Mouse (Mus musculus) midbrain, embryonic 16.5 days (tissue): Measurements from ENCODE around the gene Reg3g. TPM values are rescaled to one million over a fixed set of nuclear protein-coding genes. Genes with fewer than 3 reads are reported as not detected.

Experiments used
- ATAC-seq: fragments of 200-750 bp; cut with Nextera tagmentation; 2 replicates; pipeline ENCODE4 v1.8.0; 2017; ENCODE audit warnings: moderate TSS enrichment
- H3K27ac ChIP-seq: fragments of 300-500 bp; sonication (generic); 2 replicates; pipeline ENCODE4 v1.5.1; 2014; ENCODE audit warnings: mild to moderate bottlenecking, low read length, mixed read lengths
- H3K27me3 ChIP-seq: fragments of 300-500 bp; sonication (generic); 2 replicates; pipeline ENCODE4 v1.6.1; 2014; ENCODE audit warnings: low read depth, low read length, mixed read lengths; ENCODE audit not compliant: control insufficient read depth, insufficient read depth
- H3K36me3 ChIP-seq: fragments of 300-500 bp; sonication (generic); 2 replicates; pipeline ENCODE4 v1.6.1; 2014; ENCODE audit warnings: mild to moderate bottlenecking, low read length, moderate library complexity, mixed read lengths; ENCODE audit not compliant: control insufficient read depth, insufficient read depth
- H3K4me1 ChIP-seq: fragments of 300-500 bp; sonication (generic); 2 replicates; pipeline ENCODE4 v1.6.1; 2014; ENCODE audit warnings: mild to moderate bottlenecking, low read length, mixed read lengths; ENCODE audit not compliant: control insufficient read depth, insufficient read depth
- H3K4me2 ChIP-seq: fragments of 300-500 bp; sonication (generic); 2 replicates; pipeline ENCODE4 v1.6.1; 2014; ENCODE audit warnings: mild to moderate bottlenecking, low read length, mixed read lengths
- H3K4me3 ChIP-seq: fragments of 300-500 bp; sonication (generic); 2 replicates; pipeline ENCODE4 v1.5.1; 2014; ENCODE audit warnings: low read depth, mild to moderate bottlenecking, low read length, moderate library complexity, mixed read lengths
- H3K9ac ChIP-seq: fragments of 300-500 bp; sonication (generic); 2 replicates; pipeline ENCODE4 v1.6.1; 2014; ENCODE audit warnings: low read depth, low read length, mixed read lengths
- H3K9me3 ChIP-seq: fragments of 300-500 bp; sonication (generic); replicated peaks from 2 replicates; pipeline ENCODE4 v1.6.1; 2014; ENCODE audit warnings: mild to moderate bottlenecking, low read length, mixed read lengths; ENCODE audit not compliant: control insufficient read depth, poor library complexity, severe bottlenecking
- WGBS: fragments of 180-500 bp; shearing (Covaris S2); extraction: QIAGEN DNeasy Blood & Tissue Kit; methylation state at CpG from one replicate; pipeline ENCODE4 v1.1.7; 2014; 5-methylcytosine and 5-hydroxymethylcytosine counted together
- polyA plus RNA-seq: library from polyadenylated mRNA; unstranded; fragments of >200 nt; fragmentation: Nextera tagmentation; extraction: Ambion mirVana; gene quantifications from 2 replicates; pipeline ENCODE4 v1.2.1, GENCODE M21; 2015

Reg3g gene
- not detected in 2 replicates for polyA plus RNA-seq

- no peaks in the 10 kb centered on the region for H3K4me1 ChIP-seq
- no peaks in the 10 kb centered on the region for H3K27me3 ChIP-seq
- ATAC-seq = no peak
- no peaks in the 10 kb centered on the region for H3K36me3 ChIP-seq
- no peak within 1 kb of the TSS for H3K27ac ChIP-seq
- H3K9me3 ChIP-seq = no peaks in the 10 kb centered on the region
- no peak within 1 kb of the TSS for H3K4me2 ChIP-seq
- no peak within 1 kb of the TSS for H3K4me3 ChIP-seq
- WGBS = 98% methylated on average over 2 of the region's 2 CpGs
- no peak within 1 kb of the TSS for H3K9ac ChIP-seq
These were observed at the start of gene Reg3g for GRCm38 (mm10) chr6:78468772-78469171. Gene Reg3g (minus strand): TSS chr6:78468872.

- 68% methylated on average over 3 of the region's 3 CpGs for WGBS
- Histone ChIP-seq H3K36me3 (no peaks in the 10 kb centered on the region), H3K9ac (no peak overlapping the region), H3K27ac (no peak overlapping the region), H3K4me3 (no peak overlapping the region), H3K27me3 (no peaks in the 10 kb centered on the region), H3K4me1 (no peaks in the 10 kb centered on the region), H3K9me3 (no peaks in the 10 kb centered on the region), H3K4me2 (no peak overlapping the region)
- no peak for ATAC-seq
These were observed 47.2 kb upstream of the Reg3g start for GRCm38 (mm10) chr6:78515777-78516446.

- ATAC-seq = peak; percentile 67; the same call in 1 of the 2 replicates
- Histone ChIP-seq H3K9ac (no peak overlapping the region), H3K4me1 (no peaks in the 10 kb centered on the region), H3K36me3 (no peaks in the 10 kb centered on the region), H3K4me3 (no peak overlapping the region), H3K4me2 (no peak overlapping the region), H3K9me3 (no peaks in the 10 kb centered on the region), H3K27me3 (no peaks in the 10 kb centered on the region), H3K27ac (no peak overlapping the region)
- WGBS = 10% methylated on average over 3 of the region's 3 CpGs
These were observed 44.2 kb upstream of the Reg3g start for GRCm38 (mm10) chr6:78512833-78513232.

- H3K9ac ChIP-seq = no peak overlapping the region
- H3K27me3 ChIP-seq = no peaks in the 10 kb centered on the region
- 56% methylated on average over 3 of the region's 3 CpGs for WGBS
- ATAC-seq = no peak
- H3K36me3 ChIP-seq = no peaks in the 10 kb centered on the region
- H3K4me3 ChIP-seq = no peak overlapping the region
- H3K4me1 ChIP-seq = no peaks in the 10 kb centered on the region
- H3K4me2 ChIP-seq = no peak overlapping the region
- H3K9me3 ChIP-seq = no peaks in the 10 kb centered on the region
- H3K27ac ChIP-seq = no peak overlapping the region
These were observed 41.7 kb upstream of the Reg3g start for GRCm38 (mm10) chr6:78510173-78510900.

GRCm38 (mm10) chr6:78505745-78506144 is 37.1 kb upstream of the Reg3g start:
- H3K9ac ChIP-seq = no peak overlapping the region
- H3K4me1 ChIP-seq = no peaks in the 10 kb centered on the region
- 67% methylated on average over 3 of the region's 3 CpGs for WGBS
- no peaks in the 10 kb centered on the region for H3K9me3 ChIP-seq
- no peaks in the 10 kb centered on the region for H3K36me3 ChIP-seq
- ATAC-seq = no peak
- no peak overlapping the region for H3K27ac ChIP-seq
- H3K4me2 ChIP-seq = no peak overlapping the region
- no peaks in the 10 kb centered on the region for H3K27me3 ChIP-seq
- no peak overlapping the region for H3K4me3 ChIP-seq

- Histone ChIP-seq H3K9ac (no peak overlapping the region), H3K9me3 (no peaks in the 10 kb centered on the region), H3K27me3 (no peaks in the 10 kb centered on the region), H3K27ac (no peak overlapping the region), H3K4me3 (no peak overlapping the region), H3K4me2 (no peak overlapping the region), H3K36me3 (no peaks in the 10 kb centered on the region), H3K4me1 (no peaks in the 10 kb centered on the region)
- ATAC-seq = no peak
- 89% methylated on average over 3 of the region's 3 CpGs for WGBS
These were observed 26.0 kb upstream of the Reg3g start for GRCm38 (mm10) chr6:78494633-78495032.

- Histone ChIP-seq H3K27me3 (no peaks in the 10 kb centered on the region), H3K9ac (no peak overlapping the region), H3K9me3 (no peaks in the 10 kb centered on the region), H3K4me2 (no peak overlapping the region), H3K4me1 (no peaks in the 10 kb centered on the region), H3K4me3 (no peak overlapping the region), H3K27ac (no peak overlapping the region), H3K36me3 (no peaks in the 10 kb centered on the region)
- no peak for ATAC-seq
- WGBS = 85% methylated on average over 3 of the region's 3 CpGs
These were observed 615 bp upstream of the Reg3g start for GRCm38 (mm10) chr6:78469287-78469686.

GRCm38 (mm10) chr6:78463266-78463665 is 5.4 kb downstream of the Reg3g start:
- no peak overlapping the region for H3K4me3 ChIP-seq
- WGBS = 89% methylated on average over 2 of the region's 2 CpGs
- no peak for ATAC-seq

GRCm38 (mm10) chr6:78462360-78462759 is 6.3 kb downstream of the Reg3g start:
- Histone ChIP-seq H3K9me3 (no peaks in the 10 kb centered on the region), H3K4me3 (no peak overlapping the region), H3K4me1 (no peaks in the 10 kb centered on the region), H3K36me3 (no peaks in the 10 kb centered on the region), H3K27me3 (no peaks in the 10 kb centered on the region), H3K27ac (no peak overlapping the region), H3K9ac (no peak overlapping the region), H3K4me2 (no peak overlapping the region)
- no peak for ATAC-seq
- 79% methylated on average over 2 of the region's 2 CpGs for WGBS

More at GRCm38 (mm10) chr6:78463266-78463665, 5.4 kb downstream of the Reg3g start:
- no peaks in the 10 kb centered on the region for H3K4me1 ChIP-seq
- H3K4me2 ChIP-seq = no peak overlapping the region
- no peaks in the 10 kb centered on the region for H3K27me3 ChIP-seq
- no peak overlapping the region for H3K9ac ChIP-seq
- H3K36me3 ChIP-seq = no peaks in the 10 kb centered on the region
- H3K9me3 ChIP-seq = no peaks in the 10 kb centered on the region
- no peak overlapping the region for H3K27ac ChIP-seq
